ENCODE assay signal across 28 mouse cellular contexts in genomic region chr13:41252141-41252540, GRCm38 (mm10). TPM values are rescaled to one million over a fixed set of nuclear protein-coding genes. Genes with fewer than 3 reads are reported as not detected.
DNase-seq lines count a peak whose midpoint lies in the region; ATAC-seq and TF ChIP-seq lines count a peak whose summit lies in the region.
"Had no signal": no experiment of that assay in that cellular context is flagged by ENCODE, and none has a peak within 500 bp of the region (broad histone marks: within the 10 kb centered on the region; RNA-seq: fewer than 3 reads in every experiment).

No protein-coding gene starts in this region.

- no peak overlapping the region for H3K27ac ChIP-seq in heart, embryonic 11.5 days (ENCODE audit: low read depth, low read length)
- no peak overlapping the region for H3K27ac ChIP-seq in liver, embryonic 12.5 days
- H3K27ac ChIP-seq in liver, postnatal 0 days (ENCODE audit: low read depth), result 0 out of 2 replicates have a peak overlapping the region, but pooled peaks have one; percentile 30
- H3K27ac ChIP-seq: forebrain, embryonic 10.5 days; hindbrain, embryonic 14.5 days; layer of hippocampus, adult 2 months; liver, embryonic 14.5 days had no signal

- no peak for TF ChIP-seq EP300 in liver, postnatal 0 days (IDR thresholded peaks at IDR 0.05; ENCODE audit: low read depth)

- H3K9me3 ChIP-seq in heart, embryonic 11.5 days (replicated peaks; ENCODE audit: control insufficient read depth, low read length), result no peaks in the 10 kb centered on the region
- no peaks in the 10 kb centered on the region for H3K9me3 ChIP-seq in liver, embryonic 12.5 days (replicated peaks)
- H3K9me3 ChIP-seq in E14TG2a.4 (ENCODE audit: low read length), result no peaks in the 10 kb centered on the region
- H3K9me3 ChIP-seq in liver, postnatal 0 days (ENCODE audit: low read length), result no peaks in the 10 kb centered on the region
- H3K9me3 ChIP-seq: forebrain, embryonic 10.5 days; heart, embryonic 12.5 days had no signal

- H3K27me3 ChIP-seq in heart, embryonic 11.5 days (ENCODE audit: control insufficient read depth, insufficient read depth, low read length), result no peaks in the 10 kb centered on the region
- no peaks in the 10 kb centered on the region for H3K27me3 ChIP-seq in liver, embryonic 12.5 days (replicated peaks)
- H3K27me3 ChIP-seq in E14TG2a.4 (ENCODE audit: insufficient read depth, low read length), result no peaks in the 10 kb centered on the region
- no peaks in the 10 kb centered on the region for H3K27me3 ChIP-seq in liver, postnatal 0 days (ENCODE audit: insufficient read depth, low read length)
- H3K27me3 ChIP-seq: heart, embryonic 12.5 days had no signal

- H3K36me3 ChIP-seq in heart, embryonic 11.5 days (ENCODE audit: control insufficient read depth, insufficient read depth, low read length), result no peaks in the 10 kb centered on the region
- no peaks in the 10 kb centered on the region for H3K36me3 ChIP-seq in liver, embryonic 12.5 days
- H3K36me3 ChIP-seq in E14TG2a.4 (ENCODE audit: insufficient read depth, low read length), result no peaks in the 10 kb centered on the region
- H3K36me3 ChIP-seq in liver, postnatal 0 days (replicated peaks; ENCODE audit: insufficient read depth, low read length), result no peaks in the 10 kb centered on the region
- H3K36me3 ChIP-seq: forebrain, embryonic 10.5 days; heart, embryonic 12.5 days had no signal

- H3K4me1 ChIP-seq in heart, embryonic 11.5 days (ENCODE audit: control insufficient read depth, insufficient read depth, low read length), result peaks cover 8% of the 10 kb centered on the region
- peaks cover 38% of the 10 kb centered on the region for H3K4me1 ChIP-seq in liver, embryonic 12.5 days
- H3K4me1 ChIP-seq in E14TG2a.4 (replicated peaks; ENCODE audit: low read depth, low read length), result peaks cover 41% of the 10 kb centered on the region
- peaks cover 17% of the 10 kb centered on the region for H3K4me1 ChIP-seq in liver, postnatal 0 days (ENCODE audit: insufficient read depth)

- H3K4me3 ChIP-seq in heart, embryonic 11.5 days (ENCODE audit: low read depth, low read length), result no peak overlapping the region
- H3K4me3 ChIP-seq in liver, embryonic 12.5 days, result no peak overlapping the region
- H3K4me3 ChIP-seq in E14TG2a.4 (replicated peaks; ENCODE audit: low read length), result 0 out of 2 replicates have a peak overlapping the region, but pooled peaks have one; percentile 20
- no peak overlapping the region for H3K4me3 ChIP-seq in liver, postnatal 0 days (ENCODE audit: low read depth, low read length)
- H3K4me3 ChIP-seq: forebrain, embryonic 10.5 days; heart, embryonic 12.5 days had no signal

- no peak for TF ChIP-seq CTCF in E14TG2a.4 (conservative IDR thresholded peaks at IDR 0.05; ENCODE audit: low read length)
- TF ChIP-seq CTCF in liver, postnatal 0 days (IDR thresholded peaks at IDR 0.05; ENCODE audit: low read depth), result no peak

- ATAC-seq in heart, embryonic 11.5 days (replicated peaks; ENCODE audit: insufficient number of reproducible peaks, low FRiP score, low TSS enrichment), result no peak
- ATAC-seq in liver, embryonic 12.5 days, result no peak
- no peak for ATAC-seq in liver, postnatal 0 days
- no peak for ATAC-seq in erythroid progenitor cell, adult 5-6 weeks (replicated peaks; ENCODE audit: low FRiP score, poor library complexity, severe bottlenecking)
- ATAC-seq: activated CD4-positive, CD25-positive, alpha-beta regulatory T cell, adult 4 months; forebrain, postnatal 0 days had no signal

- WGBS in heart, embryonic 11.5 days (ENCODE audit: insufficient replicate concordance), result 79% methylated on average over 6 of the region's 6 CpGs
- WGBS in liver, embryonic 12.5 days (ENCODE audit: insufficient replicate concordance), result 73% methylated on average over 6 of the region's 6 CpGs
- 73% methylated on average over 6 of the region's 6 CpGs for WGBS in liver, postnatal 0 days (ENCODE audit: insufficient replicate concordance)

- peak; percentile 84 for DNase-seq in heart, adult 11 months
- no peak for DNase-seq in liver
- no peak for DNase-seq in liver, postnatal 0 days
- no peak for DNase-seq in adrenal gland, adult 2 months
- DNase-seq: adrenal gland, postnatal 25 days; cerebellum, adult 11 months; cerebellum, postnatal 10 days; embryo, embryonic 11 days; forebrain, postnatal 0 days; kidney, adult 18-20 months; kidney, postnatal 14 days; left cerebral cortex, postnatal 4 days; thymus, adult 18-20 months; thymus, postnatal 4 days had no signal

- H3K4me2 ChIP-seq in heart, embryonic 11.5 days, result no peak overlapping the region
- 0 out of 2 replicates have a peak overlapping the region, but pooled peaks have one; percentile 14 for H3K4me2 ChIP-seq in liver, embryonic 12.5 days
- H3K4me2 ChIP-seq in liver, postnatal 0 days (ENCODE audit: low read depth, low read length), result no peak overlapping the region
- H3K4me2 ChIP-seq: heart, embryonic 12.5 days had no signal

- no peak overlapping the region for H3K9ac ChIP-seq in heart, embryonic 11.5 days (ENCODE audit: low read depth, low read length)
- H3K9ac ChIP-seq in liver, embryonic 12.5 days, result no peak overlapping the region
- no peak overlapping the region for H3K9ac ChIP-seq in liver, postnatal 0 days (replicated peaks)
- H3K9ac ChIP-seq: forebrain, postnatal 0 days; heart, embryonic 12.5 days; hindbrain, embryonic 14.5 days; liver, embryonic 14.5 days had no signal

RNA-seq across cellular contexts. Expression of gene Smim13, which starts 2.5 kb away (rescaled TPM):
- 8.7 and 12.9 TPM in 2 replicates for polyA plus RNA-seq in heart, embryonic 11.5 days (2014; fragmentation: Nextera tagmentation; extraction: Ambion mirVana)
- 10.3 and 11.2 TPM in 2 replicates for polyA plus RNA-seq in liver, embryonic 12.5 days (2016; fragmentation: Nextera tagmentation; extraction: Ambion mirVana)
- polyA plus RNA-seq in liver, postnatal 0 days (2015; fragmentation: Nextera tagmentation; extraction: Ambion mirVana), result 3.8 and 3.9 TPM in 2 replicates
- 0.84 and 2.2 TPM in 2 replicates for total RNA-seq in erythroid progenitor cell, adult 5-6 weeks (2015; ENCODE audit: low replicate concordance)
- 2.8 and 5.4 TPM in 2 replicates for total RNA-seq in erythroid progenitor cell, adult 5-6 weeks (2017; ENCODE audit: low replicate concordance)
- 10 to 100 TPM in 1 of 2 experiments, 1 to 10 TPM in 1; 9.7 to 11.0 TPM for total RNA-seq in adrenal gland, adult 2 months (2021)
- 6.2 and 8.1 TPM in 2 replicates for polyA plus RNA-seq in adrenal gland, adult 2 months (2012; rRNA removed)

RNA-seq across cellular contexts. Expression of gene Gm17364, which starts 21.6 kb away (rescaled TPM):
- not detected in 2 replicates for polyA plus RNA-seq in heart, embryonic 11.5 days (2014; fragmentation: Nextera tagmentation; extraction: Ambion mirVana)
- polyA plus RNA-seq in liver, embryonic 12.5 days (2016; fragmentation: Nextera tagmentation; extraction: Ambion mirVana), result not detected in 2 replicates
- polyA plus RNA-seq in liver, postnatal 0 days (2015; fragmentation: Nextera tagmentation; extraction: Ambion mirVana), result not detected in 2 replicates
- total RNA-seq in erythroid progenitor cell, adult 5-6 weeks (2015; ENCODE audit: low replicate concordance), result not detected in 2 replicates
- total RNA-seq in erythroid progenitor cell, adult 5-6 weeks (2017; ENCODE audit: low replicate concordance), result not detected in 2 replicates
- total RNA-seq in adrenal gland, adult 2 months (2021), result not detected
- polyA plus RNA-seq in adrenal gland, adult 2 months (2012; rRNA removed), result not detected in 2 replicates
- total RNA-seq: adrenal gland, postnatal 25 days; ES-E14; forebrain, postnatal 0 days; gastrocnemius, postnatal 4 days; heart, postnatal 25 days; layer of hippocampus, adult 2 months; left cerebral cortex, postnatal 4 days had no signal
- polyA plus RNA-seq: activated CD4-positive, CD25-positive, alpha-beta regulatory T cell, adult 4 months; embryonic facial prominence, embryonic 14.5 days; forebrain, embryonic 10.5 days; forebrain, postnatal 0 days; heart, embryonic 12.5 days; hindbrain, embryonic 14.5 days; liver, embryonic 14.5 days had no signal

RNA-seq across cellular contexts. Expression of gene Elovl2, which starts 31.9 kb away (rescaled TPM):
- polyA plus RNA-seq in heart, embryonic 11.5 days (2014; fragmentation: Nextera tagmentation; extraction: Ambion mirVana), result 1.9 and 3.7 TPM in 2 replicates
- polyA plus RNA-seq in liver, embryonic 12.5 days (2016; fragmentation: Nextera tagmentation; extraction: Ambion mirVana), result 27.3 and 27.7 TPM in 2 replicates
- polyA plus RNA-seq in liver, postnatal 0 days (2015; fragmentation: Nextera tagmentation; extraction: Ambion mirVana), result 304 and 314 TPM in 2 replicates
- not detected in 2 replicates for total RNA-seq in erythroid progenitor cell, adult 5-6 weeks (2015; ENCODE audit: low replicate concordance)
- total RNA-seq in erythroid progenitor cell, adult 5-6 weeks (2017; ENCODE audit: low replicate concordance), result not detected in 2 replicates
- total RNA-seq in adrenal gland, adult 2 months (2021), result 1 to 10 TPM in 1 of 2 experiments, under 1 TPM in 1; 0.35 to 1.2 TPM
- polyA plus RNA-seq in adrenal gland, adult 2 months (2012; rRNA removed), result 0.04 and 0.07 TPM in 2 replicates
- polyA plus RNA-seq: activated CD4-positive, CD25-positive, alpha-beta regulatory T cell, adult 4 months had no signal

Comparison
In these comparisons a context has a peak if more than half of its experiments do, and no peak if none do; other contexts are left out.
1. RNA of gene Elovl2, which starts 31.9 kb away (polyA plus RNA-seq): 304 to 314 TPM in liver, postnatal 0 days; 27.3 to 27.7 TPM in liver, embryonic 12.5 days, 1.9 to 3.7 TPM in heart, embryonic 11.5 days and 0.04 to 0.07 TPM in adrenal gland, adult 2 months; every median in the first group is over 10 times any median in the second.